Mouse (Mus musculus): Measurements from ENCODE around the gene Defa36.
"Not testable (repeated sequence)": the region's sequence is repeated elsewhere in the genome, so short reads cannot be mapped to it uniquely, and the experiment has no call there.

Gene Defa36

DNA sequence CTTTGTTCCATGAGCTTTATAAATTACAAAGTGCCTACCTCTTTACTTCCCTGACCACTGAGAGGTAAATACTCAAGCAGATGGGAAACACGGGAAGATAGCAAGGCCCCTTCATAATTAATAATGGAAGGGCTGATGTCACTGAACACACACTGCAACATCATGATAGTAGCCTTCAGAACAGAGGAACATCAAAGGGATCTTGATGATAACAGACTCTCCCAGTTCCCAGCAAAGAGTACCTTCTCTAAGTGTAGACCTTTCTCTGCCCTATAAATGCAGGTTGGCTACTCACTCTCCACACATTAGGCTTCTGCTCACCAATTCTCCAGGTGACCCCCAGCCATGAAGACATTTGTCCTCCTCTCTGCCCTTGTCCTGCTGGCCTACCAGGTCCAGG lies at the start of gene Defa36:
Gene Defa36 (plus strand): TSS at position 301 of the 400 bp plus-strand sequence.
- not testable (repeated sequence) for DNase-seq (ENCODE audit: low spot score in 2 of 2)

DNA sequence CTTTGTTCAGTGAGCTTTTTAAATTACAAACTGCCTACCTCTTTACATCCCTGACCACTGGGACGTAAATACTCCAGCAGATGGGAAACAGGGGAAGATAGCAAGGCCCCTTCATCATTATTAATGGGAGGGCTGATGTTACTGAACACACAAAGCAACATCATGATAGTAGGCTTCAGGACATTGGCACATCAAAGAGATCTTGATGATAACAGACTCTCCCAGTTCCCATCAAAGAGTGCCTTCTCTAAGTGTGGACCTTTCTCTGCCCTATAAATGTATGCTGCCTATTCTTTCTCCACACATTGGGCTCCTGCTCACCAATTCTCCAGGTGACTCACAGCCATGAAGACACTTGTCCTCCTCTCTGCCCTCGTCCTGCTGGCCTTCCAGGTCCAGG lies 49.0 kb upstream of the Defa36 start, which contains the start of gene Defa2:
Gene Defa2 (plus strand): TSS at position 301 of the 400 bp plus-strand sequence.
- DNase-seq (ENCODE audit: low spot score in 2 of 2), result not testable (repeated sequence)

DNA sequence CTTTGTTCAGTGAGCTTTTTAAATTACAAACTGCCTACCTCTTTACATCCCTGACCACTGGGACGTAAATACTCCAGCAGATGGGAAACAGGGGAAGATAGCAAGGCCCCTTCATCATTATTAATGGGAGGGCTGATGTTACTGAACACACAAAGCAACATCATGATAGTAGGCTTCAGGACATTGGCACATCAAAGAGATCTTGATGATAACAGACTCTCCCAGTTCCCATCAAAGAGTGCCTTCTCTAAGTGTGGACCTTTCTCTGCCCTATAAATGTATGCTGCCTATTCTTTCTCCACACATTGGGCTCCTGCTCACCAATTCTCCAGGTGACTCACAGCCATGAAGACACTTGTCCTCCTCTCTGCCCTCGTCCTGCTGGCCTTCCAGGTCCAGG lies 35.7 kb upstream of the Defa36 start, which contains the start of gene Defa33:
Gene Defa33 (plus strand): TSS at position 301 of the 400 bp plus-strand sequence.
- DNase-seq (ENCODE audit: low spot score in 2 of 2), result not testable (repeated sequence)

- not testable (repeated sequence) for DNase-seq (ENCODE audit: low spot score in 2 of 2)
These were observed 29.2 kb downstream of the Defa36 start, which contains the start of gene Gm7849 for GRCm38 (mm10) chr8:21456460-21456859. Gm7849 (minus strand) TSS chr8:21456560.
